Mouse (Mus musculus): ENCODE measurements around the gene Mkrn1. TPM values are rescaled to one million over a fixed set of nuclear protein-coding genes. Genes with fewer than 3 reads are reported as not detected.
"Not testable (repeated sequence)": the region's sequence is repeated elsewhere in the genome, so short reads cannot be mapped to it uniquely, and the experiment has no call there.

Gene Mkrn1
- polyA plus RNA-seq, 1 experiment = 40.5 TPM

DNA sequence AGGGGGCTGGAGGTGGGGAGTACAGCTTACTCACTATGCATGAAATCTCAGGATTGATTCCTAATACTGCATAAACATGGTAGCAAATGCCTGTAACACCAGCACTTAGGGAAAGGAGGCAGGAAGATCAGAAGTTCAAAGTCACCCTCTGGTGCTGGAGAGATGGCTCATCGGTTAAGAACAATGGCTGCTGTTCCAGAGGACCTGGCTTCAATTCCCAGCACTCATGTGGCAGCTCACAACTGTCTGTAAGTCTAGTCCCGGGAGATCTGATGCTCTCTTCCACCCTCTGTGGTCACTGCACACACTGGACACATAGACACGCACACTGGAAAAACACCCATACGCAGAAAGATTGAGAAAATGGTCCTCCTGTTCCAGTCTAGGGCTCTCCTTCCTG is 12.9 kb upstream of the Mkrn1 start:
- Histone ChIP-seq H3K4me1 (ENCODE audit: control insufficient read depth, insufficient read depth, low read length) (no peaks in the 10 kb centered on the region), H3K27ac (ENCODE audit: insufficient read depth, low read length) (no peak overlapping the region), H3K4me3 (ENCODE audit: insufficient read depth, low read length) (no peak overlapping the region)
- no peak for TF ChIP-seq CTCF (IDR thresholded peaks at IDR 0.05; ENCODE audit: borderline replicate concordance, insufficient read depth, low read length)
- TF ChIP-seq POLR2A (IDR thresholded peaks at IDR 0.05; ENCODE audit: low read depth, low read length) = no peak

DNA sequence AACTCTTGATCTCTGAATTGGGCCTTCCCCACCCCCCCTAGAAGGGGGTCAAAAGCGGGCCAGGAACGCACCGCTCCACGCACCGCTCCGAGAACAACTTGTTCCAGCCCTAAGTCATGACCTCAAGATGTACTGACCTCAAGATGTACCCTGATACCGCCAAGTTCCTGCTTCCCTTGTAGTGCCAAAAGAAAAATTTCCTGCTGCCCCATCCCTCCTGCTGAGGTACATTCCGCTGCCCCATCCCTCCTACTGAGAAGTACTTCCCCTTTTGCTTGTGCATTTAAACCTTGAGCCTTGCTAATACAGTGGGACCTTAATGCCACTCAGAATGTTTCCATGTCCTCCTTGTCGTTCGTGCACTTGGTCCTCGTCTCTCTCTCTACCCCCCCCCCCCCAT is 10.5 kb upstream of the Mkrn1 start:
- no peak for TF ChIP-seq POLR2A (IDR thresholded peaks at IDR 0.05; ENCODE audit: low read depth, low read length)
- no peak for TF ChIP-seq CTCF (IDR thresholded peaks at IDR 0.05; ENCODE audit: borderline replicate concordance, insufficient read depth, low read length)
- Histone ChIP-seq H3K27ac (ENCODE audit: insufficient read depth, low read length) (no peak overlapping the region), H3K4me3 (ENCODE audit: insufficient read depth, low read length) (no peak overlapping the region), H3K4me1 (ENCODE audit: control insufficient read depth, insufficient read depth, low read length) (no peaks in the 10 kb centered on the region)

DNA sequence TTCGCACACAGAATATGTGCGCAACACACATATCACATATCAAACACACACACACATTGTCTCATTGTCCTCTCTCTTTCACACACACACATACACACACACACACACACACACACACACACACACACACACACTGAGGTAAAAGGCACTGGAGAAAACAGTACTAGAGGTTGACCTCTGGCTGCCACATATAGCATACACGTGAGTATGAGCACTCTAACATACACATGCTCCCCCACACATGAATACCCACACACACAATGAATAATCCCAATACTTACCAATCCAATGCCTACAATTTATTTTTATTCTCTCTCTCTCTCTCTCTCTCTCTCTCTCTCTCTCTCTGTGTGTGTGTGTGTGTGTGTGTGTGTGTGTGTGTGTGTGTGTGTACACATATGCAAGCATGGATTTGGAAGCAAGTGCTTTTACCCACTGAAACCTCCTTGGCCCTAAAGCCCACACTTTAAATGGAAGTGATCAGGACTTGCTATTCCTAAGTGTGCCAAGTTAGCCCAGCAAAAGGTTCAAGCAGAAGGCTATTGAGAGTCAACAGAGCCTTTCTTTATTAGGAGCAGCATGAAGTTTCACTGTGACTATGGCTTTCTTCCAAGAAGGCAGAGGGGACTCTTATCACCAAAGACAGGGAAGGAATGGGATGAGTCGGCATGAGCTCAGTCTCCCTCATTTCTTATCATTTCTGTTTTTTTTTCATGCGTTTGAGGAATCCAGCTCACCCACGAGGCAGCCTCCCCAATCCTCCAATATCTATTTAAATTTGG is 8.9 kb upstream of the Mkrn1 start:
- Histone ChIP-seq H3K27ac (ENCODE audit: insufficient read depth, low read length) (no peak overlapping the region), H3K4me3 (ENCODE audit: insufficient read depth, low read length) (no peak overlapping the region), H3K4me1 (ENCODE audit: control insufficient read depth, insufficient read depth, low read length) (no peaks in the 10 kb centered on the region)
- TF ChIP-seq POLR2A (IDR thresholded peaks at IDR 0.05; ENCODE audit: low read depth, low read length) (no peak), CTCF (IDR thresholded peaks at IDR 0.05; ENCODE audit: borderline replicate concordance, insufficient read depth, low read length) (no peak)

DNA sequence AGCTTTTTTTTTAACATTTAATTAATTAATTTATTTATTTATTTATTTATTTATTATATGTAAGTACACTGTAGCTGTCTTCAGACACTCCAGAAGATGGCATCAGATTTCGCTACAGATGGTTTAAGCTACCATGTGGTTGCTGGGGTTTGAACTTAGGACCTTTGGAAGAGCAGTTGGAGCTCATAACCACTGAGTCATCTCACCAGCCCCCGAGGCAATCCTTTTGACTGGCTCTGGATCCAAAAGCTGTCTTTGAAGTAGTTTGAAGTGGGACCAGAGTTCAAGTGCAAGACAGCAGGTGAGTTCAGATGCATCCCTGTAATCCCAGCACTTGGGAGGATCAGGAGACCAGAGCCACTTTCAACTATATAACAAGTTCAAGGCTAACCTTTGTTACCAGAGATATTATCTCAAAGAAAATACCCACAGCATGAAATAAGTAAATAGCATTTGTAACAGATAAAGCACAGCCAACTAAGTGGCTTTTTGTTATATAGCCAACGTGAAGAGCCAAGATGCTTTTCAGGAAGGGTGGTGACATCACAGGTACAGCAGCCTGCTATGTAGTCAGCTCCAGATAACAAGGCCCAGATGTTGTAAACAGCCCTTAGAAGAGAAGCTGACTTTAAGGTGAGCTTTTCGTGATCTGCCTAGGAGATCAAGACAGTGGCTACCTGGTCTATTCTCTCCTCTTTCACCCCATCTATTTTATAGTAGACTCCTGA is 7.2 kb upstream of the Mkrn1 start:
- Histone ChIP-seq H3K4me1 (ENCODE audit: control insufficient read depth, insufficient read depth, low read length) (no peaks in the 10 kb centered on the region), H3K4me3 (ENCODE audit: insufficient read depth, low read length) (no peak overlapping the region), H3K27ac (ENCODE audit: insufficient read depth, low read length) (no peak overlapping the region)
- no peak for TF ChIP-seq POLR2A (IDR thresholded peaks at IDR 0.05; ENCODE audit: low read depth, low read length)
- TF ChIP-seq CTCF (IDR thresholded peaks at IDR 0.05; ENCODE audit: borderline replicate concordance, insufficient read depth, low read length) = no peak

DNA sequence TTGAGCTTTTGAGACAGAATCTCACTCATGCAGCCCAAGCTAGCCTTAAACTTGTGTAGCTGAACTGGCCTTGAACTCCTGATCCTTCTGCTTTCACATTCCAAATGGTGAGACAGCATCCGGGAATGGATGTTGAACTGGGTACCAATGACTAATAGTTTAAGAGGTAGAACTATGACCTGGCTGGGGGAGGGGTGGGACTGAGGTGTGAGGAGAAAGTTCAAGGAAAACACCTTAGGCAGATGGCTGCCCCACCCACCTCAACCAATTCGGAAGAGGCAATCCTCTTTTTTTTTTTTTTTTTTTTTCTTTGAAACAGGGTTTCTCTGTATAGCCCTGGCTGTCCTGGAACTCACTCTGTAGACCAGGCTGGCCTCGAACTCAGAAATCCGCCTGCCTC is 6.5 kb upstream of the Mkrn1 start:
- no peaks in the 10 kb centered on the region for H3K4me1 ChIP-seq (ENCODE audit: control insufficient read depth, insufficient read depth, low read length)
- TF ChIP-seq CTCF (IDR thresholded peaks at IDR 0.05; ENCODE audit: borderline replicate concordance, insufficient read depth, low read length) (no peak), POLR2A (IDR thresholded peaks at IDR 0.05; ENCODE audit: low read depth, low read length) (no peak)
- no peak overlapping the region for H3K27ac ChIP-seq (ENCODE audit: insufficient read depth, low read length)
- H3K4me3 ChIP-seq (ENCODE audit: insufficient read depth, low read length) = no peak overlapping the region

DNA sequence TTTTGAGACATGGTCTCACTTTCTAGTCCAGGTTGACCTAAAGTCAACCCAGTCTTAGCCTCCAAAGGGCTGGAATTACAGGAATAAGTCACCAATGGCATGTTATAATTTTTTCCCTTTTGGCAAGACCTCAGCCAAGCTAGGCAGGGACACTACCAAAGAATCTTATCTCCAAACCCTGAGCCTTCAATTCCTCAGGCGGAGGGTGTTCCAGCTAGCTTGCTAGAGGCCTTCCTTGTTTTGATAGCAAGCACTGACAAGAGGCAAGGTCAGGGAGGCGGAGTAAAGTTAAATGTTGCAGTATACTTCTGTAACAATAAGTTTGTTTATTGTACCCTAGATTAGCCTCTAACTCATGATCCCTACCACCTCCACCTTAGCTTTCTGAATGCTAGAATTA is 4.9 kb upstream of the Mkrn1 start:
- no peak for TF ChIP-seq POLR2A (IDR thresholded peaks at IDR 0.05; ENCODE audit: low read depth, low read length)
- no peak for TF ChIP-seq CTCF (IDR thresholded peaks at IDR 0.05; ENCODE audit: borderline replicate concordance, insufficient read depth, low read length)
- Histone ChIP-seq H3K27ac (ENCODE audit: insufficient read depth, low read length) (no peak overlapping the region), H3K4me3 (ENCODE audit: insufficient read depth, low read length) (no peak overlapping the region), H3K4me1 (ENCODE audit: control insufficient read depth, insufficient read depth, low read length) (no peaks in the 10 kb centered on the region)

DNA sequence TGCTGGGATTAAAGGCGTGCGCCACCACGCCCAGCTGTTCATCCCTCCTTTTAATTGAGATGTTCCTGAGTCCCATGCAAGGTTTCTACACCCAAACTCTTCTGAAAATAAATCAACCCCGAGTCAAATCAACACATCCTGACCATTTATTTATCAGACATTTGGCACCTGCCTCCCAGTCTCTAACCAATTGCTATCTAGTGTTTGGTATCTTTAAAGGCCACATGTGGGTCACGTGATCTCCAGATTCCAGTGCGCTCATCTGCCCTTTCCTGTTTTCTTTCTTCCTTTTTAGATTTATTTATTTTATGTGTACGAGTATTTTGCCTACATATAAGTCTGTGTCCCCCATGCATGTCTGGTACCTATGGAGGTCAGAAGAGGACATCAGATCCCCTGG is 3.4 kb upstream of the Mkrn1 start:
- H3K27ac ChIP-seq (ENCODE audit: insufficient read depth, low read length) = no peak overlapping the region
- no peaks in the 10 kb centered on the region for H3K4me1 ChIP-seq (ENCODE audit: control insufficient read depth, insufficient read depth, low read length)
- TF ChIP-seq CTCF (IDR thresholded peaks at IDR 0.05; ENCODE audit: borderline replicate concordance, insufficient read depth, low read length) = no peak
- no peak for TF ChIP-seq POLR2A (IDR thresholded peaks at IDR 0.05; ENCODE audit: low read depth, low read length)
- no peak overlapping the region for H3K4me3 ChIP-seq (ENCODE audit: insufficient read depth, low read length)

DNA sequence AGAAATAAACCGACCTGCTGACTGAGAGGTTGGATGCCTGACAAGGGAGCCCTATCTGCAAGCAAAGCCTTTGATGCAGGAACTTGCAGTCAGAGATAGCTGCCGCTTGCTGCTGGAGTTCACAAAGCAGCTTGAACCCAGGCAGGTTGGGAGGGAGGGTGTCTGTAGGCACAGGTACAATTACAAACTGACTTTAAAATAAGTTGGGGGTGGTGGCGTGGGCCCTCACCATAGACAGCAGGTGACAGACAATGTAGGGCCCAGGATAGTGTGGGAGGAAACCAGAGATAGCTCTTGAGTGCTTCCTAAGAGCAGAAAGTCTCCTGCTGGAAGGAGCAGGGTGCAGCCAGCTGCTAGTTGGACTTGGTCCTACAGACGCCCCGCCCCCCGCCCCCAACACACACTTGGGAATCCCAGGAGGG is 2.9 kb upstream of the Mkrn1 start:
- H3K27ac ChIP-seq (ENCODE audit: insufficient read depth, low read length) = no peak overlapping the region
- TF ChIP-seq CTCF (IDR thresholded peaks at IDR 0.05; ENCODE audit: borderline replicate concordance, insufficient read depth, low read length) = no peak
- no peak for TF ChIP-seq POLR2A (IDR thresholded peaks at IDR 0.05; ENCODE audit: low read depth, low read length)
- H3K4me3 ChIP-seq (ENCODE audit: insufficient read depth, low read length) = no peak overlapping the region
- H3K4me1 ChIP-seq (ENCODE audit: control insufficient read depth, insufficient read depth, low read length) = no peaks in the 10 kb centered on the region

DNA sequence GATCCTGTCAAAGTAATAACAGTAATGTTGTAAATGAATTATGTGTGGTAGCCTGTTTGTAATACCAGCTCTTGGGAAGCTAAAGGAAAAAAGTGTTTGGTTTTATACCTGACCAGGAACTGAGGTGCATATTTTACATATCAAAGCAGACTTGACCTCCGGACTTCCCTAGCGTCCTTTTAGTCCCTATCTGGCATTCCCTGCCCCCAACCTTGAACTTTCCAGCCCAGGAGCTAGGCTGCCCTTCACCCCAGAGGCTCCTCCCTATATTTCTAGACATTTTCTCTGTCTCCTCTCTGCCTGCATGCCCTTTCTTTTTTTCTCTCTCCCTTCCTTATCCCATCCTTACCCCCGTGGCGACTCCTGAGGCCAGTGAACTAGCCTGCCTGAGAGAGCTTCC is 605 bp upstream of the Mkrn1 start:
- Histone ChIP-seq H3K4me3 (ENCODE audit: insufficient read depth, low read length) (no peak overlapping the region), H3K4me1 (ENCODE audit: control insufficient read depth, insufficient read depth, low read length) (no peaks in the 10 kb centered on the region), H3K27ac (ENCODE audit: insufficient read depth, low read length) (no peak overlapping the region)
- TF ChIP-seq POLR2A (IDR thresholded peaks at IDR 0.05; ENCODE audit: low read depth, low read length) (no peak), CTCF (IDR thresholded peaks at IDR 0.05; ENCODE audit: borderline replicate concordance, insufficient read depth, low read length) (no peak)

DNA sequence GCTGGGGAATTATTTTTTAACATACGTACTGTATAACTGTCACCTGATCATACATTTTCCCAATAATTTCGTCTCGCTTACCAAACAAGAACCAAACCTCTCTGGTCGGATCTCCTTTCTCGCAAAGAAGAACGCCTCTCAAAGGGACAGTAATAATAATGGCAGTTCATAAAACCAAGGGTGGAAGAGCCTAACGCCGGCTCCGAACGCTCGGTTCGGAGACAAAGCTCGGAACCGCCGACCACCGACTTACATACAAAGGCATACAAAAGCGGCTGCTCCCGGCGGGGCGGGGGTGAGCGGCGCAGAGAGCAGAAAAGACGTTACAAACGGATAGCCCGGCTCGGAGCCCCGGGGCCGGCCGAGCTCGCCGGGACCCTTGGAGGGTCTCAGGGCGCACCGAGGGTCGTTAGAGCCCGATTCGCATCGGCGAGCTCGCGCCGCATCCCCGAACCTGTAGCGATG is 844 bp downstream of the Mkrn1 start:
- no peaks in the 10 kb centered on the region for H3K4me1 ChIP-seq (ENCODE audit: control insufficient read depth, insufficient read depth, low read length)
- H3K4me3 ChIP-seq (ENCODE audit: insufficient read depth, low read length) = peak overlapping the region; percentile 67
- H3K27ac ChIP-seq (ENCODE audit: insufficient read depth, low read length) = no peak overlapping the region
- TF ChIP-seq POLR2A (IDR thresholded peaks at IDR 0.05; ENCODE audit: low read depth, low read length) (no peak), CTCF (IDR thresholded peaks at IDR 0.05; ENCODE audit: borderline replicate concordance, insufficient read depth, low read length) (no peak)

DNA sequence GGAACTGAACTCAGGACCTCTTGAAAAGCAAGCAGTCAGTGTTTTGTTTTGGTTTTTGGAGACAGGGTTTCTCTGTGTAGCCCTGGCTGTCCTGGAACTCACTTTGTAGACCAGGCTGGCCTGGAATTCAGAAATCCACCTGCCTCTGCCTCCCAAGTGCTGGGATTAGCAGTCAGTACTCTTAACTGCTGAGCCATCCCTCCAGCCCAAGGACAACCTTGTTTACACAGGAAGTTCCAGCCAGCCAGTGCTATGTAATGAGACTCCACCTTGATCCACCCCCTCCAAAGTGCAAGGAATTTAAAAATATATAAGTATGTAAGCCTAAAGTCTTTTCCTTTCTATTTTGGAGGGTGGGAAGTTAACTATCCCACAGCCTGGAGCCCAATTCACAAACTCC is 3.6 kb downstream of the Mkrn1 start:
- H3K4me1 ChIP-seq (ENCODE audit: control insufficient read depth, insufficient read depth, low read length); H3K4me3 ChIP-seq (ENCODE audit: insufficient read depth, low read length); H3K27ac ChIP-seq (ENCODE audit: insufficient read depth, low read length): not testable (repeated sequence)

Data from embryonic fibroblast, embryonic 13.5 days (primary cell).